Mouse (Mus musculus) left cerebral cortex, postnatal 4 days (tissue): ENCODE data around the gene Mfap5. TPM values are rescaled to one million over a fixed set of nuclear protein-coding genes. Genes with fewer than 3 reads are reported as not detected.
"Not testable (repeated sequence)": the region's sequence is repeated elsewhere in the genome, so short reads cannot be mapped to it uniquely, and the experiment has no call there.

ENCODE experiments used
- DNase-seq: peaks from one replicate; pipeline ENCODE4 v3.0.0-alpha.2; 2022
- intact Hi-C: fragments of 180-260 bp; cut with DNase I; formaldehyde crosslinking; loops from one replicate; pipeline ENCODE4 v1.15.1; 2025
- total RNA-seq, 2 experiments: library from RNA; stranded (reverse); gene quantifications; 2 replicates each; pipeline ENCODE4 v1.2.3; 2021

Gene Mfap5
- total RNA-seq, result 1 to 10 TPM; 1.5 to 2.1 TPM

- intact Hi-C loops, result no loop called here
- no peak for DNase-seq
Measured at GRCm38 (mm10) chr6:122505545-122505944, at the start of gene Mfap5. Mfap5 (plus strand) TSS chr6:122505845.

- intact Hi-C loops, result no loop called here
- no peak for DNase-seq
Measured at GRCm38 (mm10) chr6:122458946-122459693, 46.5 kb upstream of the Mfap5 start.

GRCm38 (mm10) chr6:122466092-122466713, 39.4 kb upstream of the Mfap5 start:
- DNase-seq, result peak; percentile 19
- intact Hi-C loops, result no loop called here

GRCm38 (mm10) chr6:122469030-122469640, 36.5 kb upstream of the Mfap5 start:
- intact Hi-C loops, result no loop called here
- no peak for DNase-seq

- DNase-seq, result no peak
Measured at GRCm38 (mm10) chr6:122470240-122470639, 35.4 kb upstream of the Mfap5 start.

GRCm38 (mm10) chr6:122471461-122471860, 34.2 kb upstream of the Mfap5 start:
- DNase-seq, intact Hi-C loops: not testable (repeated sequence)

More at GRCm38 (mm10) chr6:122470240-122470639, 35.4 kb upstream of the Mfap5 start:
- intact Hi-C loops, result no loop called here

- no peak for DNase-seq
- intact Hi-C loops, result no loop called here
Measured at GRCm38 (mm10) chr6:122478062-122478461, 27.6 kb upstream of the Mfap5 start.

GRCm38 (mm10) chr6:122485401-122486296, 20.0 kb upstream of the Mfap5 start:
- peak; percentile 72 for DNase-seq

GRCm38 (mm10) chr6:122486297-122487117, 19.1 kb upstream of the Mfap5 start:
- intact Hi-C loops, result no loop called here

More at GRCm38 (mm10) chr6:122485401-122486296, 20.0 kb upstream of the Mfap5 start:
- intact Hi-C loops, result no loop called here

GRCm38 (mm10) chr6:122490929-122491512, 14.6 kb upstream of the Mfap5 start:
- no peak for DNase-seq
- intact Hi-C loops, result no loop called here

More at GRCm38 (mm10) chr6:122486297-122487117, 19.1 kb upstream of the Mfap5 start:
- DNase-seq, result peak; percentile 91

- intact Hi-C loops, result no loop called here
- DNase-seq, result peak; percentile 85
Measured at GRCm38 (mm10) chr6:122491557-122491956, 14.1 kb upstream of the Mfap5 start.

GRCm38 (mm10) chr6:122492479-122492878, 13.2 kb upstream of the Mfap5 start:
- intact Hi-C loops, result no loop called here
- DNase-seq, result no peak

- intact Hi-C loops, result loop anchor here (2.0 kb wide), 1 partner anchor 27 kb away; no protein-coding TSS in a partner anchor
- no peak for DNase-seq
Measured at GRCm38 (mm10) chr6:122493799-122494472, 11.7 kb upstream of the Mfap5 start.

- DNase-seq, result peak; percentile 54
- intact Hi-C loops, result loop anchor here (2.0 to 5.0 kb wide), 2 partner anchors 26 to 67 kb away; no protein-coding TSS in a partner anchor
Measured at GRCm38 (mm10) chr6:122495082-122495881, 10.4 kb upstream of the Mfap5 start.

GRCm38 (mm10) chr6:122496501-122496900, 9.1 kb upstream of the Mfap5 start:
- intact Hi-C loops, result loop anchor here (5.0 kb wide), 1 partner anchor 66 kb away; no protein-coding TSS in a partner anchor
- no peak for DNase-seq

- intact Hi-C loops, result loop anchor here (5.0 kb wide), 1 partner anchor 64 kb away; no protein-coding TSS in a partner anchor
- DNase-seq, result no peak
Measured at GRCm38 (mm10) chr6:122498661-122499060, 7.0 kb upstream of the Mfap5 start, which contains the start of gene Rimklb. Rimklb (minus strand) TSS chr6:122498761.

GRCm38 (mm10) chr6:122505041-122505440, 604 bp upstream of the Mfap5 start:
- DNase-seq, result no peak
- intact Hi-C loops, result no loop called here

GRCm38 (mm10) chr6:122508494-122508893, 2.8 kb downstream of the Mfap5 start:
- no peak for DNase-seq
- intact Hi-C loops, result no loop called here
